Mouse (Mus musculus): ENCODE results near the gene Dync2h1.
"Not testable (repeated sequence)": the region's sequence is repeated elsewhere in the genome, so short reads cannot be mapped to it uniquely, and the experiment has no call there.

The Dync2h1 gene

DNA sequence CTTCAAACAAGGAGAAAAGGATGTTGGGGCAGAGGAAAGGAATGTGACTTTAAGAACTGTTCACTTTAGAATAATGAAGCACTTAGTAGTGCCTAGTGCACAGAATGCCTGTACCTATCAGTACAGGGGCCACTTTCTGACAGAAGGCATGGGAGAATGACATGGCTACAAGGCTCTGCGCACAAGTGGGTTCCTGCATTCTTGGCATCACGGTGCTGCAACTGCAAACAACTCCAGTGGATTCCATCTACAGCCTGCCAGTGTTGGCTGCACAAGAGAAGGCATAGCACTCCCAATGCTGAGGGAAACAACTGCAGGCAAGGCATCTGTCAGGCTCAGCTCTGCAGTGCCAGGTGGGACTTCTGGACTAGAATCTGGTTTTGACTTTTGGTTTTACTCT, 151.7 kb downstream of the Dync2h1 start:
- DNase-seq (ENCODE audit: low read depth, low spot score): no peak

- DNase-seq (ENCODE audit: low read depth, low spot score): no peak
These were observed 168.6 kb downstream of the Dync2h1 start for GRCm38 (mm10) chr9:7015600-7015999.

GRCm38 (mm10) chr9:7014733-7015132, 169.5 kb downstream of the Dync2h1 start:
- DNase-seq (ENCODE audit: low read depth, low spot score): no peak

DNA sequence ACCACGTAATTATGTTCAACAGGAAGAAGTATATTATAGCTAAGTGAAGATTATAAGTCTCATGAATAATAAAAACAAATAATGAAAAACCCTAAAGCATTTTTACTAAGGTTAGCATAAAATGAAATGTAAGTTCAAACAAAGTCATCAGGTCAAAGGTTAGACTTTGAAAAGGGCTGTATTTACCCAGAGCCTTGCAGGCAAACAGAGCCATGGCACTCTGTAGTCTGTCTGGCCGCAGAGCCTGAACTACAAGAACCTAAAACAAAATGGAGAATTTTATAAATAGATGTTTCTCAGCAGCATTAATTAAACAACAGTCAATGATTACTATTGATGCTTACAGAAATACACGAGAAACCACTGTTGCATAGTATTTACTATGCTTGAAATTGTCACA, 174.5 kb downstream of the Dync2h1 start:
- DNase-seq (ENCODE audit: low read depth, low spot score): no peak

- DNase-seq (ENCODE audit: low read depth, low spot score): no peak
These were observed 189.4 kb downstream of the Dync2h1 start for GRCm38 (mm10) chr9:6994865-6995264.

DNA sequence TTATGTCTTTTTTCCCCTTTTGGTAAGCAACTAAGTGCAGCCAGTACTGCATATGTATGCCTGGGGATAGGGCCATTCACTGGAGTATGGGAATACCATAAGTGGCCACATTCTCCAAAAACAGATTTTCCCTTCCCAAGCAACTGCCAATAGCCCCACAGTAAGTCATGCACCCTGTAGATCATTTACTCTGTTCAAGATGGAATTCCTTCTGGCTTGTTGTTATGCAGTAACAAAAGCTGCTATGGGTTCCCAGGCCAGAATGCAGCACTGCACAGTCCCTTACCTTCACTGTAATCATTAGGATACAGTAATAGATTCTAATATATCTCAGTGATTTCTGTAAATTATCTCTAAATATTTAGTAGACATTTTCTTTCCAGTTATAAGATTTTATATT, 190.0 kb downstream of the Dync2h1 start:
- DNase-seq (ENCODE audit: low read depth, low spot score): no peak

DNA sequence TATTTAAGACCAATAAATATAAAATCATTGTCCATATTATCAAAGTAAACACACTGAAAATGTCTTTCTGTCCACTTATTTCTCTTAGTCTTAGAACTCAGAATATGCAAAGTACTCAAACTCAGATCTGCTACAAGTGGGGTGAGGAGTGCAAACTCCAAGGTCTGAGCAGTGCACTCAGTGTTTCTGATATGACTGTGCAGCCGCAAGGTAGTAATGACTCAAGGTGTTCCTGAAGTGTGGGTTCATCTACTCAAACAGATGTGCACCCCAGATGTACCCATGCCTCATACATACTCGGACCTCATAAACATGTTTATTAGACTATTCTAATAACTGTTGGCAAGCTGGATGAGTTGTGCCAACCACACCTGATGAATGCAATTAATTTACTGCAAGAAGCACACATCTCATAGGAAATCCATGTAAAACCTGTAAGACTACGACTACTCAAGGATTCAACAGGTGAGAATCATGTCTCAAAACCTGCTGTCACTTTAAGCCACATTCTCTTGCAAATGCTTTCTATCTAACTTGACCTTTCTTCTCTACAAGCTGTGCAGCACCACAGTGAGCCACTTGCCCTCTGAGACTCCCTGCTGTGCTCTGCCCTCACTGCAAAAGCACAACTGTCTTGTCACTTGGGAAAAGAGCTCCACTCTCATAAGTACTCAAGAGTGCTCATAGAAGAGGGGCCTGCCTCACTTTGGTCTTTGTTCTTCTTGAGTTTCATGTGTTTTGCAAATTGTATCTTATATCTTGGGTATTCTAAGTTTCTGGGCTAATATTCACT, 195.2 kb downstream of the Dync2h1 start:
- DNase-seq (ENCODE audit: low read depth, low spot score): no peak

DNA sequence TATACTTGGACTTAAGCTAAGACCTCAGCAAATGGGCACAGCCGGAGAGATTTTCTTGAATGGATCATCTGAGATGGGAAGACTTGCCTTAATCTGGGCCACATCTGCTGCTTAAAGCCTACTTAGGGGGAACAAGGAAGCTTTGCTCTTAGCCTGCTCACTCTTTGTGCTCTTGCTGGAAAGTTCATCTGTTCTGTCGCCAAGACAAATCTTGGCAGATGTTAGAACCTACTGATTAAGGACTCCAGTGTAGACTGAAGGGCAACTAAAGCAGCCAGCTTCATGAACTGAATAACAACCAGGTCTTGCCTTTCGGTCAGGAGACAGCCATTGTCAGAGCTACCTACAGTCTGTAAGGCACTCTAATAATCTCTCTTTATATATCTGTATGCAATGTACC, 198.1 kb downstream of the Dync2h1 start:
- no peak for DNase-seq (ENCODE audit: low read depth, low spot score)

DNA sequence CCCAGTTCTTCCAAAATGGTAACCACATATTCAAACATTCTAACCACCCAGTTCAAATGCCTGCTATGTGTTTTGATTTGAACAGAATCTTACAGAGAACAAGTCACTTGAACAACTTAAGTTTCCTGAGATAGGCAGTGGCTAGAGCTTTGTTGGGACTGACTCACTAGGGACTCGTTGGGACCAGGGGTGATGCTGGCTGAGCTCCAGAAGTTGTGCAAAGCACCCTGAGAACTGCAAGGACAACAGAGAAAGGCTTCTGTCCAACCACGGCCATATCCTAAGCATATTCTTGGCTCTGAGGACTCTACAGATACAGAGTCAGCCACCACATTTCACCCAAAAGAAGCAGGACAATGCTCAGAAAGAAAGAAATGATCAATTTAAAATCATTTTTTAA, 215.1 kb downstream of the Dync2h1 start:
- no peak for DNase-seq (ENCODE audit: low read depth, low spot score)

DNA sequence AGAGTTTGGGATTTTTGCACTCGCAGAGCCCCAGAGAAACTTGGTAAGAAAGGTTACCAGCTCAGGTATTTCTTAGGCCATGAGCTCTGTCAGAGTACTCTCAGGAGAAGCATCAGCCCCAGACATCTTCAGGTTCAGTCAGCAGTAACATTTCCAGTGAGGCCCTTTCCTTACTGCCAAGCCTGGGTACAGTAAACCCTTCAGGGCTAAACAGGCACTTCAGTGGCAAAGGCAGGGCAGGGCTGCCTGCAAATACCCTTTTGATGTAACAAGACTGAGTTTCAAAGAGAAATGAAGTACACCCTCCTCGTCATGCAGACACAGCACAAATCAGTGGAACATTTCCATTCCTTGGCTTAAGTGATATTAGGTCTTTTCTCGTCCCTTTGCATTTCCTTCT, 219.2 kb downstream of the Dync2h1 start:
- no peak for DNase-seq (ENCODE audit: low read depth, low spot score)

GRCm38 (mm10) chr9:6958311-6958710, 225.9 kb downstream of the Dync2h1 start:
- peak; percentile 79 for DNase-seq (ENCODE audit: low read depth, low spot score)

DNA sequence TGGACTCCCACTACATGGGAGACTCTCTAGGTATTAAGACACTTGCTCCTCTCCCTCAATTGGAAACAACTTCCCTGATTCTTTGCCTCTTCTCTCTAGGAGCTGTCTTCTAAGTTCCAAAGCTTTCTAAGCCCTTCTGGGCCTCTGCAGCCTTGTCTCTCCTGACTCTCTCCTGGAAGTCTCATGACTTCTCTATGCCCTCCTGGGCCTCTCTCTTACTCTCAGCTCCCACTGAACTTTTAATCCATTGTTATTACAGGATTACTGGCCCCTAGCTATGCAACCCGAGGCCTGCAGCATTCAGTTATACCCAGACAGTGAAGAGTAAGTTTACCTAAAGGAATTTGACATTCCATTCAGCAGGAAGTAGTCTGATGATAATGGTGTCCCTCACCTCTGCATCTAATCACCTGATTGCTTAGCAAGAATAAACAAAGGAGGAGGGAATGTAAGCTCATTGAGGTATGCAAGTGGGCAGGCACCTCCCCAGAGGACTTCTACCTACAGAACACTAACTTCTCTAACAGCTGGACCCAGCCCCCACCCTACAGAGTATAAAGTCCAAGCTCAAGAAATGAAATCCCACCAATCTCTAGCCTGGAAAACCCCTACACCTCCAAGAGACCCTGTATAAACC, 256.7 kb downstream of the Dync2h1 start:
- no peak for DNase-seq (ENCODE audit: low read depth, low spot score)

- no peak for DNase-seq (ENCODE audit: low read depth, low spot score)
These were observed 270.8 kb downstream of the Dync2h1 start for GRCm38 (mm10) chr9:6913471-6913870.

DNA sequence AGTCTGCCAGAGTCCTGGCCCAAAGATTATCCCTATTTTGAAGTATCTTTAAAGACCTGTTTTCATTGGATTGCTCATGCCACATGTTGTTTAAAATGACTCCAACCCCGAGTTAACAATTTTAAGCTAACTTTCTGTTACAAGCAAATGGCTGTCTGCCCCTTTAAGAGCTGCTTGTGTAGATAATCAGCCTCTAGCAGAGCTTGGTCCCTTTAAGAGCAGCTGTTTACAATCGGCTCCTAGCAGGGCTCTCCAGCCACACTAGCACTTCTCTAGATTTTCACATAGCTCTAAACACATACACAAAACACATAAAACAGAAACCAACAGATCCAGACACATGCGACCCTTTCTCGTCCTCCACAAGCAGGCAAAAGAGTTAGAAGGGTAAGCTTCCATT, 273.7 kb downstream of the Dync2h1 start:
- not testable (repeated sequence) for DNase-seq (ENCODE audit: low read depth, low spot score)

GRCm38 (mm10) chr9:6901620-6902019, 282.6 kb downstream of the Dync2h1 start:
- DNase-seq (ENCODE audit: low read depth, low spot score): no peak

- DNase-seq (ENCODE audit: low read depth, low spot score): no peak
These were observed 292.9 kb downstream of the Dync2h1 start for GRCm38 (mm10) chr9:6891331-6891730.

- no peak for DNase-seq (ENCODE audit: low read depth, low spot score)
These were observed 302.9 kb downstream of the Dync2h1 start for GRCm38 (mm10) chr9:6881187-6881984.
